8 mouse cellular contexts compared by ENCODE assay signal in genomic region chr4:145024694-145025408, GRCm38 (mm10).
DNase-seq lines count a peak whose midpoint lies in the region; ATAC-seq and TF ChIP-seq lines count a peak whose summit lies in the region.

No protein-coding gene starts in this region.

- no peak for TF ChIP-seq CTCF in thymus, adult 2 months (IDR thresholded peaks at IDR 0.05; ENCODE audit: borderline replicate concordance, control insufficient read depth, extremely low read depth, insufficient read depth, low read length, poor library complexity)

- peak overlapping the region; percentile 61; the same call in 1 of the 2 replicates for H3K27ac ChIP-seq in thymus, adult 2 months (ENCODE audit: control insufficient read depth, insufficient read depth, low read length)
- H3K27ac ChIP-seq in limb, embryonic 13.5 days, result peak overlapping the region; percentile 65
- H3K27ac ChIP-seq in stomach, embryonic 15.5 days, result peak overlapping the region; percentile 33

- H3K27me3 ChIP-seq in thymus, adult 2 months (ENCODE audit: control insufficient read depth, insufficient read depth, low read length), result no peaks in the 10 kb centered on the region
- no peaks in the 10 kb centered on the region for H3K27me3 ChIP-seq in limb, embryonic 13.5 days
- no peaks in the 10 kb centered on the region for H3K27me3 ChIP-seq in stomach, embryonic 15.5 days (replicated peaks)

- no peak overlapping the region for H3K4me2 ChIP-seq in limb, embryonic 13.5 days (replicated peaks)
- H3K4me2 ChIP-seq in stomach, embryonic 15.5 days, result no peak overlapping the region

- intact Hi-C loops in gastrocnemius, postnatal 36 days (cut with DNase I), result loop anchor here (1.0 to 5.0 kb wide), 2 partner anchors 73 to 133 kb away; partner anchors contain the start of gene Dhrs3

- H3K9me3 ChIP-seq in limb, embryonic 13.5 days, result no peaks in the 10 kb centered on the region
- no peaks in the 10 kb centered on the region for H3K9me3 ChIP-seq in stomach, embryonic 15.5 days

- ATAC-seq in limb, embryonic 13.5 days (ENCODE audit: low FRiP score, low read depth), result no peak; the same call in 1 of the 2 replicates
- ATAC-seq in stomach, embryonic 15.5 days (ENCODE audit: insufficient read depth, low FRiP score, low read depth), result peak; percentile 10; the same call in 1 of the 2 replicates
- ATAC-seq in activated CD4-positive, CD25-positive, alpha-beta regulatory T cell, adult 4 months, result no peak

- H3K36me3 ChIP-seq in thymus, adult 2 months (ENCODE audit: control insufficient read depth, insufficient read depth, low read length), result no peaks in the 10 kb centered on the region
- H3K36me3 ChIP-seq in limb, embryonic 13.5 days, result peaks cover 13% of the 10 kb centered on the region
- H3K36me3 ChIP-seq in stomach, embryonic 15.5 days, result no peaks in the 10 kb centered on the region

- H3K9ac ChIP-seq in limb, embryonic 13.5 days, result no peak overlapping the region
- no peak overlapping the region; the same call in 1 of the 2 replicates for H3K9ac ChIP-seq in stomach, embryonic 15.5 days

- peak; percentile 83 for DNase-seq in gastrocnemius, adult 18-20 months (ENCODE audit: low spot score)
- no peak for DNase-seq in gastrocnemius, postnatal 36 days
- no peak for DNase-seq in thymus, adult 2 months
- DNase-seq in thymus, postnatal 4 days, result no peak
- DNase-seq in urinary bladder, postnatal 4 days (ENCODE audit: low spot score in 2 of 2), result no peak

- TF ChIP-seq POLR2A in thymus, adult 2 months (IDR thresholded peaks at IDR 0.05; ENCODE audit: control insufficient read depth, extremely low read depth, insufficient read depth, low read length, poor library complexity), result no peak

- WGBS in thymus, adult 2 months, result 54% methylated on average over 8 of the region's 8 CpGs
- WGBS in limb, embryonic 13.5 days, result 17% methylated on average over 8 of the region's 8 CpGs
- 36% methylated on average over 8 of the region's 8 CpGs for WGBS in stomach, embryonic 15.5 days

- no peak overlapping the region for H3K4me3 ChIP-seq in thymus, adult 2 months (ENCODE audit: control insufficient read depth, insufficient read depth, low read length)
- no peak overlapping the region for H3K4me3 ChIP-seq in limb, embryonic 13.5 days
- H3K4me3 ChIP-seq in stomach, embryonic 15.5 days (replicated peaks), result no peak overlapping the region

- H3K4me1 ChIP-seq in thymus, adult 2 months (replicated peaks; ENCODE audit: control insufficient read depth, insufficient read depth, low read length), result peaks cover 62% of the 10 kb centered on the region
- H3K4me1 ChIP-seq in limb, embryonic 13.5 days, result peaks cover 47% of the 10 kb centered on the region
- H3K4me1 ChIP-seq in stomach, embryonic 15.5 days, result peaks cover 25% of the 10 kb centered on the region
